Mouse (Mus musculus) R1 (cell line): ENCODE measurements at regions not wholly inside any gene's neighbourhood (a gene's known extent, or its start where the extent isn't known, plus 50 kb on each side); places are given as distances from the start of the nearest gene placed in this dataset.

Experiments
- DNase-seq: peaks from one replicate; pipeline ENCODE4 v3.0.0-alpha.2; 2018; ENCODE audit warnings: low read depth, low spot score

DNA sequence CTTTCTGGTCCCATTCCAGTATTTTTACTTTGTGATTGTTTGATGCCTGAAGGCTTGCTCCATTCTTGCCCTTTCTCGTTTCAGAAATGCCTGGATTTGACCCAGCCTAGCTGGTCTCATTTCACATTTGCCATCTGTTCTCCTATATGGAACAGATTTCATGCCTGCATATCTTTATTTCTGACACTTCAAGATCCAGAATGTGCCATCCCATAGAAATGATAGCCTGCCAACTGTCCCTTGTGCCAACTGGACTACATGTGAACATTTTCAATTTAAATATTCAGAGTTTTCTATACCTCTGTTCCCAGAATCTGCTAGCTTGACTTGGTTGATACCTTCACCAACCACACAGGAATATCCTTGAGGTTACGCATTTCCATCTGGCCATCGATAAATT, 669.0 kb downstream of the Fscb start:
- no peak for DNase-seq

GRCm38 (mm10) chr12:63804008-63804407, 670.5 kb downstream of the Fscb start:
- DNase-seq, result no peak

- DNase-seq, result no peak
Measured at GRCm38 (mm10) chr12:63791667-63792066, 682.8 kb downstream of the Fscb start.

GRCm38 (mm10) chr12:63777874-63778273, 696.6 kb downstream of the Fscb start:
- peak; percentile 5 for DNase-seq

GRCm38 (mm10) chr12:63761073-63761472, 713.4 kb downstream of the Fscb start:
- peak; percentile 66 for DNase-seq
